Mouse (Mus musculus): ENCODE data around the gene Eci2. TPM values are rescaled to one million over a fixed set of nuclear protein-coding genes. Genes with fewer than 3 reads are reported as not detected.

Gene Eci2
- total RNA-seq, 2 experiments from 2014 or later = 58.2 to 59.3 TPM

Other genes starting within 250 kb of the Eci2 start
- 100 to 1,000 TPM in 1 of 2 experiments, 10 to 100 TPM in 1; 92.7 to 100 TPM for gene Prpf4b, start 151.8 kb downstream of the Eci2 start, total RNA-seq (2021)
- gene Fam217a, start 102.8 kb downstream of the Eci2 start, total RNA-seq (2021) = under 1 TPM; 0.28 to 0.32 TPM
- gene 4933417A18Rik, start 102.7 kb downstream of the Eci2 start, total RNA-seq (2021) = not detected
- gene Eci3, start 63.3 kb downstream of the Eci2 start, total RNA-seq (2021) = 1 to 10 TPM in 1 of 2 experiments, not detected in 1; 1.0 TPM